Mouse (Mus musculus): Measurements from ENCODE around the gene Slx4. TPM values are rescaled to one million over a fixed set of nuclear protein-coding genes. Genes with fewer than 3 reads are reported as not detected.

Gene Slx4
- 20.8 and 21.2 TPM in 2 replicates for polyA plus RNA-seq (2015; fragmentation: Nextera tagmentation; extraction: Ambion mirVana)

DNA sequence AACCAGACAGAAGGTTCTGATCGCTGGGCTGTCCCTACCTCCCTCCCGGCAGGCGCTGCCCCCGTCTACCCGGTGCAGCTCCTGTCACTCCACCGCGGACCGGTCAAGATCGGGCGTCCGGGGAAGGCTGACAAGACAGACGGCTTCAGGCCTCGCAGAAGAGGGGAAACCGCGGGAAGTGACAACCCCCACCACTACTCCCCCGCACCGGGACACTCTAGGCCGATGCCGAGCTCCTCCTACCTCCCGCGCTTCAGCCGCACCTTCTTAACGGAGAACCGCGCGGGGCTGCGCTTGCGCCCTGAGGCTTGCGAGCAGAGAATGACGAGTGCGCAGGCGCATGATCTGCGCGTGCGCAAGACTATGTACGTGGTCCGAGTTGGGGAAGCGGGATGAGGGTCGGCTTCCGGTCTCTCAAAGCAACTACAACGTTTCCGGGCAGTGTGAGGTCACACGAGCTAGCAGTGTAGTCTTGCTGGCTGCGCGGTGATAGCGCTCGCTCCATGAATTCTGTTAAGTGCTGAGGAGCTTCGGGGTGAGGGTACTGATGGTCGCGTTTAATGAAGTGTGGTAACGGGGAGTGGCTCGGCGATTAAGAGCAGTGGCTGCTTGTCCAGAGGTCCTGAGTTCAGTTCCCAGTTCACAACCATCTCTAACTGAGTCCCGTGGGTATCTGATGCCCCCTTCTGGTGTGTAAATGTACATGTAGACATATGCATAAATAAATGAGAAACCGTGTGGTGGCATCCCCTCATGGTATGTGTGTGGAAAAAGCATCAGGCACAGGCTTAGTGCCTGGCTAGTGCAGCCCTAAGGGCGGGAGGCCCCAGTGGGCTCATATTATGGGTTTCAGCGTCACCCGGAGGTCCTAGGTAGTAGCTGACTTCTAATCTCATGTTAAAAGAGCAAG is at the start of gene Slx4:
Gene Slx4, minus strand, starts transcription at position 282 of the 910 bp plus-strand sequence.
- Histone ChIP-seq H3K27me3 (no peaks in the 10 kb centered on the region), H3K4me2 (peak within 1 kb of the TSS; percentile 86), H3K9ac (peak within 1 kb of the TSS; percentile 94), H3K9me3 (no peaks in the 10 kb centered on the region), H3K27ac (peak within 1 kb of the TSS; percentile 89), H3K36me3 (peaks cover 27% of the 10 kb centered on the region), H3K4me1 (peaks cover 13% of the 10 kb centered on the region), H3K4me3 (peak within 1 kb of the TSS; percentile 89)
- 1% methylated on average over 58 of the region's 58 CpGs for WGBS
- peak; percentile 90 for ATAC-seq (ENCODE audit: insufficient number of reproducible peaks, insufficient read depth, low FRiP score, low TSS enrichment, low read depth)

DNA sequence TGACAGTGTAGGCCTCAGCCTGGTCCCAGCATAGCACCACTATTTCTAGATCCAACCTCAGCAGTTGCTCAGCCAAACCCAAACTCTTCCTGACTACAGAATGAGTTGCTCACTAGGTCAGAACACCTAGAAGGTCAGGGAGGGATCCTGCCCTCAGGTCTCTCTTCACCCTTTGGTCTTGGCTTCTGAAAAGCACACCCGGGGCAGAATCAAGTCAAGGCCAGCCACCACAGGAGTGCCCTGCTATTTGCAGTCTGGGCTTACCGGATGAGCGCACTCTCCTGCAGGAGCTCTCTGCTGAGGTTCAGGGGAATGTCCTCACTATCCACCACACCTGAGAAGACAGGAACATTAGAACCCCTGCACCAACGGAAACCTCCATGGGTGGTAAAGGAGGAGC is 49.0 kb upstream of the Slx4 start:
- H3K9ac ChIP-seq: no peak overlapping the region
- WGBS: 97% methylated on average over 4 of the region's 4 CpGs
- no peak overlapping the region for H3K4me2 ChIP-seq
- no peak overlapping the region for H3K27ac ChIP-seq
- peaks cover 89% of the 10 kb centered on the region for H3K36me3 ChIP-seq
- no peaks in the 10 kb centered on the region for H3K4me1 ChIP-seq
- no peak overlapping the region for H3K4me3 ChIP-seq
- no peaks in the 10 kb centered on the region for H3K9me3 ChIP-seq
- ATAC-seq (ENCODE audit: insufficient number of reproducible peaks, insufficient read depth, low FRiP score, low TSS enrichment, low read depth): no peak
- H3K27me3 ChIP-seq: no peaks in the 10 kb centered on the region

DNA sequence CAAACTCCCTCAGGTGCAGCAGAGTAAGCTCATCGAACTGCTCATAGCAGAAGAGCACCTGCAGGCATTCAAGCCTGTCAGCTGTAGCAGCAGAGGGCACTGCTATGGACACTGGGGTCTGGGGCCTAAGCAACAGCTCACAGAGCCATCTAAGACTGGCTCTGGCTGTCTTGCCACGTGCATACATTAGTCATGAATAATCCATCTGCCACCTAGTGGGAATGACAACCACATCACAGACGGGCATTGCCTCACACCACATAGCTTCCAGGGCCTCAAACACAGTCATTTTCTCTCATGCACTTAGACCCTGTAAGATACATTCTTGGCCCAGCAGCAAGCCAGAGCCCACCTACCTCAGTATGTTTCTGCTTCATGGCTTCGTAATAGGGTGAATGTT is 42.0 kb upstream of the Slx4 start:
- H3K36me3 ChIP-seq: peaks cover 95% of the 10 kb centered on the region
- H3K4me3 ChIP-seq: no peak overlapping the region
- 87% methylated on average over 4 of the region's 4 CpGs for WGBS
- H3K4me1 ChIP-seq: no peaks in the 10 kb centered on the region
- no peak overlapping the region for H3K9ac ChIP-seq
- no peaks in the 10 kb centered on the region for H3K27me3 ChIP-seq
- ATAC-seq (ENCODE audit: insufficient number of reproducible peaks, insufficient read depth, low FRiP score, low TSS enrichment, low read depth): no peak
- no peak overlapping the region for H3K27ac ChIP-seq
- H3K4me2 ChIP-seq: no peak overlapping the region
- H3K9me3 ChIP-seq: no peaks in the 10 kb centered on the region

DNA sequence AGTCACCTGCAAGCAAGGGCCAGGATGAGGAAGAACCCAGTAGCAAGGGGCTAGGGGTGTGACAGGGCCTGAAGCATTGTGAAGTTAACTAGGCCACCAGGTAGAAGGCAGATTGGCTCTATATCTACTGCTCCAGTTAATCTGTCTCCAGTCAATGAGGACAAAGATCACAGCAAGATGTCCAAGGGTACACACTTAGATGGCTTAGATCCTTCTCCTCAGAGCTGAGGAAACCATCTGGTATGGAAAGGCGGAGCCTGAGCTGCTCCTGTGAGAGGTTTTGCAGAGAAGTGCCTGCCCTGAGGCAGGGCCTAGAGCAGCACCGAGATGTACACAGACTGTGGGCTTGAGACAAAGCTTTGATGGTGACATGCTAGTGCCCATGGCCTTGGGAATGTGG is 40.5 kb upstream of the Slx4 start:
- Histone ChIP-seq H3K27ac (no peak overlapping the region), H3K4me2 (no peak overlapping the region), H3K36me3 (peaks cover 94% of the 10 kb centered on the region), H3K4me3 (no peak overlapping the region), H3K4me1 (no peaks in the 10 kb centered on the region), H3K27me3 (no peaks in the 10 kb centered on the region), H3K9me3 (no peaks in the 10 kb centered on the region), H3K9ac (no peak overlapping the region)
- ATAC-seq (ENCODE audit: insufficient number of reproducible peaks, insufficient read depth, low FRiP score, low TSS enrichment, low read depth): no peak
- 92% methylated on average over 2 of the region's 2 CpGs for WGBS

DNA sequence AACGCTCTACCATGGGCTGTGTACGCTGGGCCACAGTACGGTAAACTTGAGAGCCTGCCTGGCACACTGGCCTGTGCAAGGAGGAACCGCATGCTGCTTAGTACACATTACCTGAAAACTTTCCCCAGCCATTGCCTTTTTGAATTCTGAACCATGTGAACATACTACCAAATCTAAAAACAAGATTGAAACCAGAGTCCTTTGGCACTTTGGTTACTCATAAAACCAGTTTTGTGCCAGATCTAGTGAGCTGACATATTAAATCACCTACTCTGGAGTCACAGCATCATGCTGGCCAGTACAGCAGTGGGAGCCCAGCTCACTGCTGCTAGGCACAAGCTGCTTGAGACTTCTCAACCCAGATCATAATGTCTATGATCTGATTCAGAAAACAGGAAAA is 38.1 kb upstream of the Slx4 start:
- WGBS: 98% methylated on average over 4 of the region's 4 CpGs
- H3K4me2 ChIP-seq: no peak overlapping the region
- peaks cover 93% of the 10 kb centered on the region for H3K36me3 ChIP-seq
- H3K9ac ChIP-seq: no peak overlapping the region
- H3K27me3 ChIP-seq: no peaks in the 10 kb centered on the region
- H3K4me3 ChIP-seq: no peak overlapping the region
- H3K9me3 ChIP-seq: no peaks in the 10 kb centered on the region
- H3K27ac ChIP-seq: no peak overlapping the region
- ATAC-seq (ENCODE audit: insufficient number of reproducible peaks, insufficient read depth, low FRiP score, low TSS enrichment, low read depth): no peak
- H3K4me1 ChIP-seq: no peaks in the 10 kb centered on the region

DNA sequence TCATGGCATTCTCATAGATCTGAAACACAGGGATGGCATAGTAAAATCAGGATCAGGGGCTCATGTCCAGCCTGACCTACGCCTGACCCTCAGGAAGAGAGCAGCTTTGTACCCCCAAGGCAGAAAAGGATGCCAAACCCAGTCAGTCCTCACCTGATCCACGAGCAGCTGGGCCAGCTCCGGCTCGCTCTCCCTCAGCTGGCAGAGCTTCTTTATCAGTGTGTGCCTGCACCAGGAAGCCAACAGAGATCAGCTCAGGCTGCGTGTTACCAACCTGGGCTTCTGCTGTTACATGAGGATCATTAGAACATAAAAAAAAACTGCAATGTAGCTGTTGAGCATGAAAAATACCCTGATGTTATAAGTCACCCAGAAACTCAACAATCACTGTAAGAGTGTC is 36.6 kb upstream of the Slx4 start:
- Histone ChIP-seq H3K9me3 (no peaks in the 10 kb centered on the region), H3K4me2 (no peak overlapping the region), H3K9ac (no peak overlapping the region), H3K27me3 (no peaks in the 10 kb centered on the region), H3K4me3 (no peak overlapping the region), H3K4me1 (no peaks in the 10 kb centered on the region), H3K36me3 (peaks cover 87% of the 10 kb centered on the region), H3K27ac (no peak overlapping the region)
- 87% methylated on average over 5 of the region's 5 CpGs for whole genome bisulfite sequencing
- ATAC-seq (ENCODE audit: insufficient number of reproducible peaks, insufficient read depth, low FRiP score, low TSS enrichment, low read depth): no peak

DNA sequence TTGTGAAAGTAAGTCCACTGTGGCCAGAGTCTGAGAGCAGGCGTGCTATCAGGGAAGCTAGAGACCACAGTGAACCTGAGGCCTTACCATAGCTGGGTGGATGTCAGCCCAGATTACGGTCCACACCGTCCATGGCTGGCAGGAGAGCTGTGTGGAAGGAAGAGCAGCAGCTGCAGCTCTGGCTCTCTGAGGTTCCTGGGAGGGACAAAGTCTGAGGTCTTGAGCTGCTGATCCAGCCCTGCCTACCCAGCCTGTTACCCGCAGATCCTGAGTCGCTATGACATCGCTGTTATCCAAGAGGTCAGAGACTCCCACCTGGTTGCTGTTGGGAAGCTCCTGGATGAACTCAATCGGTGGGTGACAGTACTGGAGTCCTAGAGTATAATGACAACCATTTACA is 34.1 kb upstream of the Slx4 start:
- no peak overlapping the region for H3K9ac ChIP-seq
- H3K27me3 ChIP-seq: no peaks in the 10 kb centered on the region
- no peak overlapping the region for H3K4me2 ChIP-seq
- no peak overlapping the region for H3K4me3 ChIP-seq
- H3K27ac ChIP-seq: no peak overlapping the region
- WGBS: 93% methylated on average over 7 of the region's 7 CpGs
- no peaks in the 10 kb centered on the region for H3K4me1 ChIP-seq
- ATAC-seq (ENCODE audit: insufficient number of reproducible peaks, insufficient read depth, low FRiP score, low TSS enrichment, low read depth): no peak
- peaks cover 65% of the 10 kb centered on the region for H3K36me3 ChIP-seq
- H3K9me3 ChIP-seq: no peaks in the 10 kb centered on the region

DNA sequence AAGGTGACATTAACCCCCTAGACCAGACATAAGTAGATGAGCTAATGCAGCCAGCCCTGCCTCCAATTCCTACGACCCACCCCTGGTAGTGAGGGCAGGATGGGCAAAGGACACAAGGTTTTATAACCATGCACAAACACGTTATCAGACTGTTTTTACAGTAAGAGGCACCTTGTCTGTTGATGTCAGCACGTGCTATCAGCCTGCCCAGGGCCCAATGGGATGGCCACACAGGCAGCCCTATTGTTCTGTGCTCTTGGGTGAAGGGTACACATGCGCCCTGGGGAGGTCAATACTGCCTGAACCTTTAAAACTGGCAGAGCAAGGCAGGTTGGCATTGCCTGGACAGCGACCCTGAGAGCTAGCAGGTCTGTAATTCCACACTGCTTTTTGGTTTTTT is 33.2 kb upstream of the Slx4 start, which contains the start of gene Dnase1:
Gene Dnase1, plus strand, starts transcription at position 136 of the 400 bp plus-strand sequence.
- Histone ChIP-seq H3K9me3 (no peaks in the 10 kb centered on the region; the same call in 1 of the 2 replicates), H3K27me3 (no peaks in the 10 kb centered on the region), H3K36me3 (peaks cover 56% of the 10 kb centered on the region), H3K4me2 (no peak within 1 kb of the TSS), H3K4me1 (no peaks in the 10 kb centered on the region), H3K27ac (no peak within 1 kb of the TSS), H3K9ac (no peak within 1 kb of the TSS), H3K4me3 (no peak within 1 kb of the TSS)
- 87% methylated on average over 5 of the region's 5 CpGs for WGBS
- no peak for ATAC-seq (ENCODE audit: insufficient number of reproducible peaks, insufficient read depth, low FRiP score, low TSS enrichment, low read depth)

DNA sequence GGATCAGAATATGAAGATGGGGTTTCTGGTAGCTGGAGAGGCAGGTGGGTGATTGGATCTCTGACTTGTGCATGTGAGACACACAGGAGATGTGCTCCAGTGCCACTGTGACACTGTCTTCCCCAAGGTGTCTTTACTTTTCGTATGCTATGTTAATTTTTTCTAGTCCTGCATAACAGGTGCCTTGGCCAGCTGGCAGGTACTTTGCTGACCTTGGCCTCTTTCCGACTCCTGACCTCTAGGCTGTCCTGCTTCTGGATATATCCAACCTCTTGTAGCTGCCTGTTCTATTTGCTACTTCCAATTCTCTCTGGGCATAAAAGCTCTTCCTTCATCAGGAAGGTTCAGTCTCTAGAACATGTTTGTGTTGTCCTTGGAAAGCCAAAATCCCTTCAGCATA is 32.0 kb upstream of the Slx4 start:
- H3K4me2 ChIP-seq: no peak overlapping the region
- H3K4me1 ChIP-seq: no peaks in the 10 kb centered on the region
- no peaks in the 10 kb centered on the region; the same call in 1 of the 2 replicates for H3K9me3 ChIP-seq
- WGBS: 88% methylated on average over 2 of the region's 2 CpGs
- H3K4me3 ChIP-seq: no peak overlapping the region
- no peak for ATAC-seq (ENCODE audit: insufficient number of reproducible peaks, insufficient read depth, low FRiP score, low TSS enrichment, low read depth)
- peaks cover 44% of the 10 kb centered on the region for H3K36me3 ChIP-seq
- no peak overlapping the region for H3K27ac ChIP-seq
- H3K9ac ChIP-seq: no peak overlapping the region
- H3K27me3 ChIP-seq: no peaks in the 10 kb centered on the region

DNA sequence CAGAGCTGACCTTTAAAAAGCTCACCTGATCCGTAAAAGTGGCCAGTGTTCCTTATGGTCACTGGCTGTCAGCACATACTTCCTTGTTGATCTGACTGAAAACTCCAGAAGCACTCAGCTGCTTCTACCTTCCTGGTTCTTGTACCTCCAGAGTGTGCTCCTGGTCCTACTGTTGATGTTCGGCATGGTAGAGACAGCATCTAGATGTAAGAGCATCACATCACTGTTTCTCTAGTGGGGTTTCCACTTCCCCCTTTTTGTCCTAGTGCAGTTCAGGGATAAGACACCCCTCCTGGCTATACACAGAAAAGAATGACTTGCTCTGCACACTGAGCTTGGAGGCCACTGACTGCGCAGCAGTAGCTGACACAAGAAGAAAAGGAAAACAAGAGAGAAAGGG is 30.9 kb upstream of the Slx4 start:
- Histone ChIP-seq H3K9me3 (no peaks in the 10 kb centered on the region; the same call in 1 of the 2 replicates), H3K9ac (no peak overlapping the region), H3K27me3 (no peaks in the 10 kb centered on the region), H3K4me2 (no peak overlapping the region), H3K36me3 (peaks cover 36% of the 10 kb centered on the region), H3K4me1 (no peaks in the 10 kb centered on the region), H3K4me3 (no peak overlapping the region), H3K27ac (no peak overlapping the region)
- 83% methylated on average over 3 of the region's 3 CpGs for WGBS
- ATAC-seq (ENCODE audit: insufficient number of reproducible peaks, insufficient read depth, low FRiP score, low TSS enrichment, low read depth): no peak

DNA sequence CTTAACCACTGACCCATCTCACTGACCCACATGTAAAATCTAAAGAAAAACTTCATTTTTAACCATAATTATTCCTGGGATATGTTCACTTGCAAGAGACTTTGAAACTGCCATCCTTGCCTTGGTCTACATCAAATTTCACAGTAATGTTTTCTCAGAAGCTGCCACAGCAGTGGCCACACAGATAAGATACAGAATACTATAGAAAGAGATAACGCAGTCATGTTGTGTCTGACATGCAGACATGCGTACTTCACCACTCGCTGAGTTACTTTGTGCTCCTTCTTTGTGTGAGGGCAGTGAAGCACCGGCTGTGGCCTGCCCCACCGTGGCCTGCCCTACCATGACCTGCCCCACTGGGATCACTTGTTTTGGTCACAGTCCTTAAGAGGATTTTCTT is 30.4 kb upstream of the Slx4 start:
- ATAC-seq (ENCODE audit: insufficient number of reproducible peaks, insufficient read depth, low FRiP score, low TSS enrichment, low read depth): no peak
- Histone ChIP-seq H3K27me3 (no peaks in the 10 kb centered on the region), H3K9me3 (no peaks in the 10 kb centered on the region; the same call in 1 of the 2 replicates), H3K4me1 (no peaks in the 10 kb centered on the region), H3K36me3 (peaks cover 31% of the 10 kb centered on the region), H3K9ac (no peak overlapping the region), H3K4me2 (no peak overlapping the region), H3K27ac (no peak overlapping the region), H3K4me3 (no peak overlapping the region)
- 75% methylated on average over 5 of the region's 5 CpGs for WGBS

DNA sequence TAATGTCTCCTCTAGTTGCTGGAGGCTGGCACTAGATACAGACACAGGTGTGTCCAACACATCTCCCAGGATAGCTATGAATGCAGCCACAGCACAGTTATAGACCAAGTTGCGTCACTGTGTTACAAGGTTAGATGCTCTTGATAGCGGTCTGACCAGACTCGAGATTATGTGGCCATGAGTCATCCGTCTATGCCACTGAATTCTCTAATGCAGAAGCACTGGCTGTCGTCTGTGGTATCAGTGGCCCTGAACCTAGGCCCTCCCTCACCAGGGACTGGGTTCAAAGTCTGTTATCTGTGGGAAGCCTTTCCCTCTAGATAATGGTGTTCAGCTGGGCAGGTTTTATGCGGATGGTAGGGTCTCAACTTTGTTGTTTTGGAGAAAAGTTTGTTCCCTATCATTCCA is 28.8 kb upstream of the Slx4 start:
- no peak overlapping the region for H3K4me2 ChIP-seq

More for the DNA sequence above, 28.8 kb upstream of the Slx4 start:
- WGBS: 88% methylated on average over 6 of the region's 6 CpGs
- Histone ChIP-seq H3K9me3 (no peaks in the 10 kb centered on the region; the same call in 1 of the 2 replicates), H3K4me3 (no peak overlapping the region), H3K36me3 (peaks cover 15% of the 10 kb centered on the region), H3K27me3 (no peaks in the 10 kb centered on the region), H3K27ac (no peak overlapping the region), H3K4me1 (no peaks in the 10 kb centered on the region), H3K9ac (no peak overlapping the region)
- ATAC-seq (ENCODE audit: insufficient number of reproducible peaks, insufficient read depth, low FRiP score, low TSS enrichment, low read depth): no peak

Data from embryonic facial prominence, embryonic 13.5 days (tissue).